Mouse (Mus musculus): ENCODE measurements around the gene Amigo3.

Gene Amigo3

DNA sequence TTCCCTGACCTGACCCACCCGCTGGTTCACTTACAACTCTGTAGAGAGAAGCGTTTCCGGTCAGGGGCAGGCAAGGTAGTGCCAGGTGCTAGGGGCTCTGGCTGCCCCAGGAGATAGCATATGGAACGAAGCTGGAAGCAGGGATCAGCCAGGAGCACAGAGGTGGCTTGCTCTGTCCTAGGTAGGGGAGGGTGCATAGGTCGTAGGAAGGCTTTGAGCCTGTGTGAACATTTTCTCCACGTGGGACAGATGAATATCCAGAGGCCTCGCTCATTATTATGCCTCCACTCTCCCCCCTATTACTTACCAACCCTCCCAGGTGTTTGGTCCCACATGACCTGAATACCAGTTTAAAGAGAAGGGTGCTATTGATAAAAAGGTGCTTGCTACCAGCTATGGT, 548 bp upstream of the Amigo3 start:
- no peak for DNase-seq (ENCODE audit: low read depth, low spot score)

- no peak for DNase-seq (ENCODE audit: low read depth, low spot score)
Observed at GRCm38 (mm10) chr9:108053665-108054225, 786 bp downstream of the Amigo3 start.

- DNase-seq (ENCODE audit: low read depth, low spot score) = no peak
Observed at GRCm38 (mm10) chr9:108054331-108055040, 1.5 kb downstream of the Amigo3 start.

- DNase-seq (ENCODE audit: low read depth, low spot score) = no peak
Observed at GRCm38 (mm10) chr9:108055061-108055460, 2.1 kb downstream of the Amigo3 start.

DNA sequence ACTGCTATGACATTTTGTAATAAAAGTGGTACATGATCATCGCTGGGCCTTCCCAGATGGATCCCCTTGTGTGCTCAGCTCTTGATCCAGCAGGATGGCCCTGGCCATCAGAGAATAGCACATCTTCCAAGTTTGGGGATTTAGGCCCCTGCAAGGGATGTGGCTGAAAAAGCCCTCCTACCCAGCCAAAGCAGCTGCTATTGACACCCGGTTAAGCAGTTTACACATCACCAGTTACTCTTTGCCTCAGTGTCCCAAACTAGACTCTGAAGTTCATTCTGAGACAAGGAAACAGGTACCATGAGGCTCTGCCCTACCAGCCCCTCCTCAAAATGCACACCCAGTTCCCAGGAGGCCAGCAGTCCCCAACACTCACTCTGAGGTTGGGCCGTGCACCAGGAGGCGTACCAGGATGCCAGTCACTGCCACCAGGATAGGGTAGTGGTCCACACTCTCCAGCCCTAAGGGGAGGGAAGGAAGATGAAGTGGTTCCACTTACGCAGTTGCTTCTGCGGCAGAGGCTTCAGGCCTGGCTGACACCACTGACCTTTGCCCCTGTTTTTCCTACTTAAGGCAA, 2.8 kb downstream of the Amigo3 start:
- DNase-seq (ENCODE audit: low read depth, low spot score) = no peak

- DNase-seq (ENCODE audit: low read depth, low spot score) = no peak
Observed at GRCm38 (mm10) chr9:108056361-108057261, 3.7 kb downstream of the Amigo3 start.

- DNase-seq (ENCODE audit: low read depth, low spot score) = no peak
Observed at GRCm38 (mm10) chr9:108057262-108057562, 4.3 kb downstream of the Amigo3 start.

GRCm38 (mm10) chr9:108058291-108058690, 5.3 kb downstream of the Amigo3 start:
- DNase-seq (ENCODE audit: low read depth, low spot score) = no peak

GRCm38 (mm10) chr9:108062142-108062541, 9.2 kb downstream of the Amigo3 start:
- DNase-seq (ENCODE audit: low read depth, low spot score) = no peak

DNA sequence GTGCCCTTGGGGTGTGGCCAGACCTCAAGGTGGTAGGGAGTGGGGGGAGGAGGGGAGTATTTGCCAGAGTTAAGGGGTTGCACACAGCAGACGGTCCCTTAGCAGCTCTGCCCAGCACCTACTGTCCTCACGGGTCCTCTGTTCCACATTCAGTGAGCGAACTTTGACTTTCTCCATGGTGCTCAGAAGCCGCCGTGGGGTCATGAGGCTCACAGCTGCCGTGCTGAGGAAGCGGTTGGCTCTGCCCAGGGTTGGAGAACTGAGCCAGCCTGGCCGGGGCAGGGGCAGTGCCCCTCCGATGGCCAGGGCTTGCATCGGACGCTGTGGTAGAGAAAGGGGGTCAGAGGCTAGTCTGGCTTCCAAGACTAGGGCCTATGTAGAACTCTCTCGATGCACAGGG, 10.4 kb downstream of the Amigo3 start:
- DNase-seq (ENCODE audit: low read depth, low spot score) = no peak

GRCm38 (mm10) chr9:108065491-108066011, 12.6 kb downstream of the Amigo3 start:
- peak; percentile 43 for DNase-seq (ENCODE audit: low read depth, low spot score)

DNA sequence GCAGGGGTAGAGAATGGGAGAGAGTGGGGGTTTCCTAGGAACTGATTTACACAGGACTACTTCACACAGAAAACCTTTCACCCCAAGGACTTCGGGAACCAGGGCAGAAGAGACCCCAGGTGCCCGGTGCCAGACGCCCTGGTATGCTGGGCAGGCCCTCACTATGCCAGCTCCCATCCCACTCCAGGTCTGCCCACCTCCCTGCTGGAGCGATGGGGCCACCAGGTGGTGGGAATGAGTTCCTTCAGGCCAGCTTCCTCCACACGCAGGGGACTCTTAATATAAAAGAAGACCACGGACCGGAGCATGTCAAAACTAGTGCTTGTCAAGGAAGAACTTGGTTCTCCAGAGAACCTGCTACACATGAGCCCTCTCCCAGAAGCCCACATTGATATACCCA, 14.2 kb downstream of the Amigo3 start:
- DNase-seq (ENCODE audit: low read depth, low spot score) = no peak

DNA sequence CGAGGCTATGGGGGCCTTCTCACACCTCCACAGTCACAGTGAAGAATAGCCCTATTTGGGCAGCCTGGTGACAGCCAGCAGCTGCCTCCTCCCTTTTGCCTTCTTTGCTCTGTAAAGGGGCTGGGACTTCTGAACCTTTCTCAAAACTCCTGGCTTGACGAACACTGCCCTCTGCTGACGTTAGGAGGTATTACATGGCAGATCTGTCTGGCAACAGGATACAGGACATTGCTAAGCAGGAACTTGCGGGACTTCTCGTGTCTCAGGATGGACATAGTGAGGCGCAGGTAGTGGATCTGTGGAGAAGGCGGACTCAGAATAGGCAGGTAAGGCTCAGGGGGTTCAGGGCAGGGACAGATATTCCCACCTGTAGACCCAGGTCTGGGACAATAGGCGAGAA, 14.9 kb downstream of the Amigo3 start:
- DNase-seq (ENCODE audit: low read depth, low spot score) = peak; percentile 80

GRCm38 (mm10) chr9:108069007-108069406, 16.0 kb downstream of the Amigo3 start:
- no peak for DNase-seq (ENCODE audit: low read depth, low spot score)

- no peak for DNase-seq (ENCODE audit: low read depth, low spot score)
Observed at GRCm38 (mm10) chr9:108069529-108069928, 16.6 kb downstream of the Amigo3 start.

DNA sequence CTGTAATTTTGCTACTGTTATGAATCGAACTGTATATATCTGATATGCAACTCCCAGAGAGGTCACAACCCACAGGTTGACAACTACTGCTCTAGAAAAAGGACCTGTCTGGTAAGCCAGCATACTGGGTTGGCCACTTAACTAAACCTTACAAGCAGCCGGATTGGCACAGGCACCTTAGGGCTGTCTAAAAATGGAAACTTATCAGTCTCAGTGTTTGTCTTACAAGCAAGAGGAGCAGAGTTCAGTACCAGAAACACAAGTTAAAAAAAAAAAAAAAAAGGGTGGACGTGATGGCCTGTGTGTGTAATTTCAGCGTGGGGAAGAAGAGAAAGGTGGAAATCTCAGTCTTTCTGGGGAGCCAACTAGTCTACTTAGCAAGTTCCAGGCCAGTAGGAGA, 18.8 kb downstream of the Amigo3 start:
- DNase-seq (ENCODE audit: low read depth, low spot score) = no peak

DNA sequence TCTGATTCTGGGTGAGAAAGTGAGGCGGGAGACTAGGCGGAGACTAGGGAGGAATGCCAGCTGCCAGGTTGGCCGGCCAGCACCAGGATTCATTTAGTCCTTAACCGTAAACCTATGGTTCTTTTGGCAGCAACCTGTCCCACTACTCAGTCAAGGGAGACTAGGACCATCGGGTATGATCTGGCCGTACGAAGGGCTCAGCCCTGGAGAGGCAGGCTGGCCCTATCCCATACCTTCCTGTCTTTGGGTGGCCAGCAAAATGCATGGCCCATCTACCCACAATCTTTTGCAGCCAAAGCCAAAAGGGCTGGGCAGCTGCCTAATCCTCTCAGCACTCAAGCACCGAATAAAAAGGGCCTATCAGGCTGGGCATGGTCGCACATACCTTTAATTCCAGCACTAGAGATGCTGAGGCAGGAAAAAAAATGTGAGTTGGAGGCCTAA, 19.5 kb downstream of the Amigo3 start:
- DNase-seq (ENCODE audit: low read depth, low spot score) = no peak

- no peak for DNase-seq (ENCODE audit: low read depth, low spot score)
Observed at GRCm38 (mm10) chr9:108073141-108073930, 20.4 kb downstream of the Amigo3 start.

DNA sequence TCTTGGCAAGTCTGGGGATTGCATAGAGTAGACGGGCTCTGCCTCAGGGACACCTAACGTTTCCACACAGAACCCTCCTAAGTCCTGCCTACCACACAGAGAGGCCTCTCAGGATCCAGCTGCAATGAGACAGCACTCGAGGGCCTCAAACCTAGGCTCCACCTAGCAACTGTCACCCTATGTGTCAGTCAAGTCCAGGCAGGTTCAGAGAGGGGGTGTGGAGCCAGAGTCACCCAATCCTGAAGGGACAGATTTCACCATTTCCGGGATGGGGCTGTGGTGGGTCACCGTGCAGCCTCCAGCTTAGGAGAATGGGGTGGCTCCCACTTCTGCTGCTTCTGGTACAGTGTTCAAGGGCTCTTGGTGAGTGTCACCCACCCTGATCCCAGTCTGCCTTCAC, 27.2 kb downstream of the Amigo3 start, which contains the start of gene Mst1:
Gene Mst1 (plus strand): TSS at position 269 of the 400 bp plus-strand sequence.
- no peak for DNase-seq (ENCODE audit: low read depth, low spot score)

- DNase-seq (ENCODE audit: low read depth, low spot score) = no peak
Observed at GRCm38 (mm10) chr9:108082549-108082948, 29.6 kb downstream of the Amigo3 start.

- peak; percentile 71 for DNase-seq (ENCODE audit: low read depth, low spot score)
Observed at GRCm38 (mm10) chr9:108082988-108083431, 30.1 kb downstream of the Amigo3 start, which contains the start of gene Rnf123. Gene Rnf123 (minus strand): TSS chr9:108083346.
